Mouse (Mus musculus): ENCODE measurements around the gene Ptms. TPM values are rescaled to one million over a fixed set of nuclear protein-coding genes. Genes with fewer than 3 reads are reported as not detected.
A peak's percentile ranks its signal among the peaks of the same experiment; 100 is the strongest.

The Ptms gene
- polyA plus RNA-seq, 1 experiment from 2014 or later, result 261 TPM

GRCm38 (mm10) chr6:124941679-124942078 lies 21.8 kb upstream of the Ptms start:
- Histone ChIP-seq H3K4me3 (no peak overlapping the region), H3K27me3 (ENCODE audit: low read depth, poor library complexity, severe bottlenecking) (no peaks in the 10 kb centered on the region), H3K9me3 (replicated peaks) (no peaks in the 10 kb centered on the region), H3K4me1 (no peaks in the 10 kb centered on the region), H3K36me3 (peaks cover 34% of the 10 kb centered on the region), H3K27ac (replicated peaks) (no peak overlapping the region)
- 100% methylated on average over 1 of the region's 1 CpGs for WGBS
- DNase-seq (ENCODE audit: low spot score), result no peak

GRCm38 (mm10) chr6:124938554-124938953 lies 18.7 kb upstream of the Ptms start:
- H3K4me1 ChIP-seq, result 0 out of 2 replicates have a peak, but pooled peaks cover 4% of the 10 kb centered on the region
- H3K27me3 ChIP-seq (ENCODE audit: low read depth, poor library complexity, severe bottlenecking), result no peaks in the 10 kb centered on the region
- no peak overlapping the region for H3K27ac ChIP-seq (replicated peaks)
- H3K4me3 ChIP-seq, result no peak overlapping the region
- peaks cover 65% of the 10 kb centered on the region for H3K36me3 ChIP-seq
- WGBS, result 93% methylated on average over 7 of the region's 7 CpGs
- DNase-seq (ENCODE audit: low spot score), result no peak
- H3K9me3 ChIP-seq (replicated peaks), result no peaks in the 10 kb centered on the region

GRCm38 (mm10) chr6:124937493-124937892 lies 17.6 kb upstream of the Ptms start:
- H3K4me3 ChIP-seq, result no peak overlapping the region
- H3K9me3 ChIP-seq (replicated peaks), result no peaks in the 10 kb centered on the region
- WGBS, result 87% methylated on average over 2 of the region's 2 CpGs
- peaks cover 75% of the 10 kb centered on the region for H3K36me3 ChIP-seq
- H3K27ac ChIP-seq (replicated peaks), result no peak overlapping the region
- peaks cover 10% of the 10 kb centered on the region for H3K4me1 ChIP-seq
- H3K27me3 ChIP-seq (ENCODE audit: low read depth, poor library complexity, severe bottlenecking), result no peaks in the 10 kb centered on the region
- no peak for DNase-seq (ENCODE audit: low spot score)

GRCm38 (mm10) chr6:124936681-124937080 lies 16.8 kb upstream of the Ptms start:
- Histone ChIP-seq H3K9me3 (replicated peaks) (no peaks in the 10 kb centered on the region), H3K27me3 (ENCODE audit: low read depth, poor library complexity, severe bottlenecking) (no peaks in the 10 kb centered on the region), H3K36me3 (peaks cover 80% of the 10 kb centered on the region), H3K4me3 (no peak overlapping the region), H3K27ac (replicated peaks) (no peak overlapping the region), H3K4me1 (peaks cover 18% of the 10 kb centered on the region)
- no peak for DNase-seq (ENCODE audit: low spot score)
- WGBS, result 97% methylated on average over 1 of the region's 1 CpGs

GRCm38 (mm10) chr6:124934670-124935069 lies 14.8 kb upstream of the Ptms start:
- Histone ChIP-seq H3K27ac (replicated peaks) (no peak overlapping the region), H3K27me3 (ENCODE audit: low read depth, poor library complexity, severe bottlenecking) (no peaks in the 10 kb centered on the region), H3K36me3 (peaks cover 75% of the 10 kb centered on the region), H3K4me3 (no peak overlapping the region), H3K9me3 (replicated peaks) (no peaks in the 10 kb centered on the region), H3K4me1 (peaks cover 30% of the 10 kb centered on the region)
- 97% methylated on average over 7 of the region's 7 CpGs for WGBS
- no peak for DNase-seq (ENCODE audit: low spot score)

GRCm38 (mm10) chr6:124933127-124933526 lies 13.2 kb upstream of the Ptms start:
- no peak overlapping the region for H3K27ac ChIP-seq (replicated peaks)
- peaks cover 61% of the 10 kb centered on the region for H3K36me3 ChIP-seq
- H3K9me3 ChIP-seq (replicated peaks), result no peaks in the 10 kb centered on the region
- H3K27me3 ChIP-seq (ENCODE audit: low read depth, poor library complexity, severe bottlenecking), result no peaks in the 10 kb centered on the region
- H3K4me3 ChIP-seq, result peak overlapping the region; percentile 98; the same call in 1 of the 2 replicates
- H3K4me1 ChIP-seq, result peaks cover 31% of the 10 kb centered on the region
- no peak for DNase-seq (ENCODE audit: low spot score)
- 95% methylated on average over 3 of the region's 3 CpGs for WGBS

- H3K27me3 ChIP-seq (ENCODE audit: low read depth, poor library complexity, severe bottlenecking), result no peaks in the 10 kb centered on the region
- H3K4me3 ChIP-seq, result peak overlapping the region; percentile 98
- H3K36me3 ChIP-seq, result peaks cover 52% of the 10 kb centered on the region
- no peak for DNase-seq (ENCODE audit: low spot score)
- peak overlapping the region; percentile 95 for H3K27ac ChIP-seq (replicated peaks)
- peaks cover 31% of the 10 kb centered on the region for H3K4me1 ChIP-seq
- no peaks in the 10 kb centered on the region for H3K9me3 ChIP-seq (replicated peaks)
- 63% methylated on average over 12 of the region's 12 CpGs for whole genome bisulfite sequencing
These were observed 12.4 kb upstream of the Ptms start for GRCm38 (mm10) chr6:124932314-124932695.

GRCm38 (mm10) chr6:124931525-124932313 lies 11.8 kb upstream of the Ptms start:
- WGBS, result 1% methylated on average over 48 of the region's 48 CpGs
- H3K9me3 ChIP-seq (replicated peaks), result no peaks in the 10 kb centered on the region
- H3K27ac ChIP-seq (replicated peaks), result peak overlapping the region; percentile 95
- H3K36me3 ChIP-seq, result peaks cover 47% of the 10 kb centered on the region
- peak; percentile 49 for DNase-seq (ENCODE audit: low spot score)
- H3K27me3 ChIP-seq (ENCODE audit: low read depth, poor library complexity, severe bottlenecking), result no peaks in the 10 kb centered on the region
- peak overlapping the region; percentile 98 for H3K4me3 ChIP-seq
- H3K4me1 ChIP-seq, result peaks cover 31% of the 10 kb centered on the region

- no peaks in the 10 kb centered on the region for H3K27me3 ChIP-seq (ENCODE audit: low read depth, poor library complexity, severe bottlenecking)
- peaks cover 39% of the 10 kb centered on the region for H3K36me3 ChIP-seq
- peak within 1 kb of the TSS; percentile 95 for H3K27ac ChIP-seq (replicated peaks)
- no peaks in the 10 kb centered on the region for H3K9me3 ChIP-seq (replicated peaks)
- peaks cover 31% of the 10 kb centered on the region for H3K4me1 ChIP-seq
- peak; percentile 99 for DNase-seq (ENCODE audit: low spot score)
- under 1% methylated on average over 59 of the region's 64 CpGs for WGBS
- peak within 1 kb of the TSS; percentile 98 for H3K4me3 ChIP-seq
These were observed 11.0 kb upstream of the Ptms start, which contains the start of gene Mlf2 for GRCm38 (mm10) chr6:124930754-124931524. Gene Mlf2 (plus strand): TSS chr6:124931386.

- peak overlapping the region; percentile 95 for H3K27ac ChIP-seq (replicated peaks)
- H3K4me3 ChIP-seq, result peak overlapping the region; percentile 98
- H3K36me3 ChIP-seq, result peaks cover 32% of the 10 kb centered on the region
- DNase-seq (ENCODE audit: low spot score), result no peak
- 30% methylated on average over 1 of the region's 1 CpGs for WGBS
- H3K27me3 ChIP-seq (ENCODE audit: low read depth, poor library complexity, severe bottlenecking), result no peaks in the 10 kb centered on the region
- peaks cover 34% of the 10 kb centered on the region for H3K4me1 ChIP-seq
- H3K9me3 ChIP-seq (replicated peaks), result no peaks in the 10 kb centered on the region
These were observed 10.3 kb upstream of the Ptms start for GRCm38 (mm10) chr6:124930231-124930630.

GRCm38 (mm10) chr6:124925941-124926340 lies 6.0 kb upstream of the Ptms start:
- Histone ChIP-seq H3K27ac (replicated peaks) (no peak overlapping the region), H3K36me3 (no peaks in the 10 kb centered on the region), H3K4me3 (no peak overlapping the region), H3K27me3 (ENCODE audit: low read depth, poor library complexity, severe bottlenecking) (no peaks in the 10 kb centered on the region), H3K9me3 (replicated peaks) (no peaks in the 10 kb centered on the region), H3K4me1 (peaks cover 27% of the 10 kb centered on the region)
- no peak for DNase-seq (ENCODE audit: low spot score)
- 64% methylated on average over 5 of the region's 5 CpGs for WGBS

GRCm38 (mm10) chr6:124925173-124925793 lies 5.4 kb upstream of the Ptms start:
- H3K4me3 ChIP-seq, result no peak overlapping the region
- WGBS, result 44% methylated on average over 12 of the region's 12 CpGs
- no peak for DNase-seq (ENCODE audit: low spot score)
- H3K9me3 ChIP-seq (replicated peaks), result no peaks in the 10 kb centered on the region
- H3K36me3 ChIP-seq, result no peaks in the 10 kb centered on the region
- peaks cover 28% of the 10 kb centered on the region for H3K4me1 ChIP-seq
- no peaks in the 10 kb centered on the region for H3K27me3 ChIP-seq (ENCODE audit: low read depth, poor library complexity, severe bottlenecking)
- H3K27ac ChIP-seq (replicated peaks), result no peak overlapping the region
